Mouse (Mus musculus) stomach, embryonic 15.5 days (tissue): ENCODE data around the gene Gm49396. TPM values are rescaled to one million over a fixed set of nuclear protein-coding genes. Genes with fewer than 3 reads are reported as not detected.

ENCODE experiments used
- ATAC-seq: fragments of 200-750 bp; cut with Nextera tagmentation; 2 replicates; pipeline ENCODE4 v1.8.0; 2017; ENCODE audit warnings: low read depth, moderate number of reproducible peaks, moderate TSS enrichment; ENCODE audit not compliant: insufficient read depth, low FRiP score
- H3K27ac ChIP-seq: fragments of 300-500 bp; sonication (generic); 2 replicates; pipeline ENCODE4 v1.5.1; 2015; ENCODE audit warnings: mild to moderate bottlenecking, inconsistent platforms
- H3K27me3 ChIP-seq: fragments of 300-500 bp; sonication (generic); replicated peaks from 2 replicates; pipeline ENCODE4 v1.6.1; 2015; ENCODE audit warnings: inconsistent platforms
- H3K36me3 ChIP-seq: fragments of 300-500 bp; sonication (generic); 2 replicates; pipeline ENCODE4 v1.6.1; 2015; ENCODE audit warnings: inconsistent platforms
- H3K4me1 ChIP-seq: fragments of 300-500 bp; sonication (generic); 2 replicates; pipeline ENCODE4 v1.6.1; 2015; ENCODE audit warnings: inconsistent platforms
- H3K4me2 ChIP-seq: fragments of 300-500 bp; sonication (generic); 2 replicates; pipeline ENCODE4 v1.6.1; 2015; ENCODE audit warnings: mild to moderate bottlenecking, inconsistent platforms
- H3K4me3 ChIP-seq: fragments of 300-500 bp; sonication (generic); replicated peaks from 2 replicates; pipeline ENCODE4 v1.5.1; 2015; ENCODE audit warnings: inconsistent platforms
- H3K9ac ChIP-seq: fragments of 300-500 bp; sonication (generic); 2 replicates; pipeline ENCODE4 v1.6.1; 2015; ENCODE audit warnings: inconsistent platforms
- H3K9me3 ChIP-seq: fragments of 300-500 bp; sonication (generic); 2 replicates; pipeline ENCODE4 v1.6.1; 2016; ENCODE audit warnings: inconsistent platforms
- WGBS: fragments of 180-500 bp; shearing (Covaris S2); methylation state at CpG from one replicate; pipeline ENCODE4 v1.1.7; 2015; 5-methylcytosine and 5-hydroxymethylcytosine counted together
- polyA plus RNA-seq: library from polyadenylated mRNA; unstranded; fragments of >200 nt; fragmentation: Nextera tagmentation; extraction: Ambion mirVana; gene quantifications from 2 replicates; pipeline ENCODE4 v1.2.1, GENCODE M21; 2015

Gm49396 gene
- polyA plus RNA-seq, 1 experiment from 2014 or later: 11.5 TPM

GRCm38 (mm10) chr7:30604424-30604823 lies 41.3 kb downstream of the Gm49396 start:
- 50% methylated on average over 8 of the region's 8 CpGs for WGBS

GRCm38 (mm10) chr7:30604944-30605343 lies 41.8 kb downstream of the Gm49396 start:
- no peaks in the 10 kb centered on the region for H3K36me3 ChIP-seq
- no peaks in the 10 kb centered on the region for H3K27me3 ChIP-seq
- 0 out of 2 replicates have a peak, but pooled peaks cover 12% of the 10 kb centered on the region for H3K4me1 ChIP-seq
- no peak overlapping the region for H3K9ac ChIP-seq
- no peak for ATAC-seq
- H3K27ac ChIP-seq: no peak overlapping the region
- H3K9me3 ChIP-seq: no peaks in the 10 kb centered on the region
- no peak overlapping the region for H3K4me2 ChIP-seq
- H3K4me3 ChIP-seq: no peak overlapping the region
- 76% methylated on average over 8 of the region's 8 CpGs for WGBS

More at GRCm38 (mm10) chr7:30604424-30604823, 41.3 kb downstream of the Gm49396 start:
- Histone ChIP-seq H3K4me1 (0 out of 2 replicates have a peak, but pooled peaks cover 16% of the 10 kb centered on the region), H3K9ac (no peak overlapping the region), H3K27me3 (no peaks in the 10 kb centered on the region), H3K36me3 (no peaks in the 10 kb centered on the region), H3K27ac (no peak overlapping the region), H3K9me3 (no peaks in the 10 kb centered on the region), H3K4me2 (no peak overlapping the region), H3K4me3 (no peak overlapping the region)
- no peak for ATAC-seq

DNA sequence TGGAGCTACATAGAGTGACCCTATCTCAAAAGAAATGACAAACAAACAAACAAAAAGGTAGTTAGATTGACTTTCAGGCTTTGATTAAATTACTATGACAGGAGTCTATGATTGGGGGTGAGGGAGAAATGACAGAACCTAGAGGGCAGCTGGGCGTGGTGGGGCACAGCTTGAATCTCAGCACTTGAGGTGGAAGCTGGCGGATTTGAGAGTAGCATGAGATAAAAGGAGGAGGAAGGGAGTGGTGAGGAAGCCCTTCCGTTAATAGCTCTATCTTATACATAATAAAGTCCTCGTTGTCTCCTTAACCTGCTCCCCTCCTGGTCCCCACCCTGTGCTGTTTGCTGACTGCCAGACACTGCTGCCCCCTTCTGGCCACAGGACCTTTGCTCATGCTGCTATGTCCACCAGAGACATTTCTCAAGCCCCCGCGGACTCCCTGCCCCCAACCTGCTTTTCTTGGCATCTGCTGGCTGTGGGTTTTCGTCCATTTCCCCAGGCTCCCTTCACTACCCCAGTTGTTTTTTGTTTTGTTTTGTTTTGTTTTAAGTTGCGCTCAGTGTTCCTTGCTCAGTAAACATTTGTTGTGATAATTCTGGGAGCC lies 44.7 kb downstream of the Gm49396 start:
- no peaks in the 10 kb centered on the region for H3K27me3 ChIP-seq
- ATAC-seq: no peak
- no peak overlapping the region for H3K27ac ChIP-seq
- H3K9ac ChIP-seq: no peak overlapping the region
- H3K4me3 ChIP-seq: no peak overlapping the region
- no peaks in the 10 kb centered on the region for H3K9me3 ChIP-seq
- H3K4me1 ChIP-seq: 0 out of 2 replicates have a peak, but pooled peaks cover 5% of the 10 kb centered on the region
- H3K4me2 ChIP-seq: no peak overlapping the region
- H3K36me3 ChIP-seq: no peaks in the 10 kb centered on the region
- 27% methylated on average over 8 of the region's 8 CpGs for WGBS

DNA sequence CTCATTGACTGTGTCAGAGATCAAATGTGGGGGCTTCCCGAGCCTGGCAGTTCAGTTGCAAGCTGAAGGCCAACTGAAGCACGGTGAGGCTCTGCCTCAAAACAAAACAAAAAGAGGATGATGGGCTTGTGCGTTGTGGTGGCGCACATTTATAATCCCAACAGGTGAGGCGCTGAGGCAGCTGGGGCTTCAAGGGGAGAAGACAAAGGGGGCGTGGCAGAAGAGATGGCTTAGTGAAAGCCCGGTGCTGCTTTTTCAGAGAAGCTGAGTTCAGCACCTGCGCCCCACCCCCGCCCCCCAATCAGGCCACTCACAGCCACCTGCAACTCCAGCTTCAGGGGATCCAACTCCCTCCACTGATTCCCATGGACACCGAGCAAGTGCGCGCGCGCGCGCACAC lies 45.3 kb downstream of the Gm49396 start:
- ATAC-seq: no peak
- WGBS: 55% methylated on average over 14 of the region's 16 CpGs
- H3K9ac ChIP-seq: no peak overlapping the region

DNA sequence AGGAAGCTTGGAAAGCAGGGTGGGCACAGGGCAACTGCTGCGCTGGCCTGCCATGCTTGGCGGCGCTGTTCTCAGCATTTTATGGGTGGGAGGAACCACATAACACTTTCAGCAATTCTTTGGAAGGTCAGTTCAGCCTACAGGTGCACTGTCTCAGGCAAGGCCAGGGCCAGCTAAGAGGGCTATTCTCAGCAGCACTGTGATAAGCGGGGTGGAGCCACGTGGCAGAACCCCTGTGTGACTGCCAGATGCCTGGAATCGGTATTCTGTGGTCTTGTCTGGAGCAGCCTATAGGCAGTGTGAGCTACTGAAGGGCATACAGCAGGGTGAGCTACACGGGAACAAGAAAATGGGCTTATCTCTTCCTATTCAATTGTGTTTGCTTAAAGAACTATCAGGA lies 46.9 kb downstream of the Gm49396 start:
- Histone ChIP-seq H3K9ac (no peak overlapping the region), H3K27me3 (no peaks in the 10 kb centered on the region), H3K9me3 (no peaks in the 10 kb centered on the region), H3K4me2 (no peak overlapping the region), H3K36me3 (no peaks in the 10 kb centered on the region), H3K4me1 (no peaks in the 10 kb centered on the region), H3K27ac (no peak overlapping the region), H3K4me3 (no peak overlapping the region)
- WGBS: 45% methylated on average over 7 of the region's 7 CpGs
- peak; percentile 51; the same call in 1 of the 2 replicates for ATAC-seq

More for the DNA sequence above, 45.3 kb downstream of the Gm49396 start:
- no peak overlapping the region for H3K4me2 ChIP-seq
- H3K27me3 ChIP-seq: no peaks in the 10 kb centered on the region
- no peaks in the 10 kb centered on the region for H3K36me3 ChIP-seq
- H3K4me3 ChIP-seq: no peak overlapping the region
- H3K9me3 ChIP-seq: no peaks in the 10 kb centered on the region
- H3K27ac ChIP-seq: no peak overlapping the region
- no peaks in the 10 kb centered on the region for H3K4me1 ChIP-seq

DNA sequence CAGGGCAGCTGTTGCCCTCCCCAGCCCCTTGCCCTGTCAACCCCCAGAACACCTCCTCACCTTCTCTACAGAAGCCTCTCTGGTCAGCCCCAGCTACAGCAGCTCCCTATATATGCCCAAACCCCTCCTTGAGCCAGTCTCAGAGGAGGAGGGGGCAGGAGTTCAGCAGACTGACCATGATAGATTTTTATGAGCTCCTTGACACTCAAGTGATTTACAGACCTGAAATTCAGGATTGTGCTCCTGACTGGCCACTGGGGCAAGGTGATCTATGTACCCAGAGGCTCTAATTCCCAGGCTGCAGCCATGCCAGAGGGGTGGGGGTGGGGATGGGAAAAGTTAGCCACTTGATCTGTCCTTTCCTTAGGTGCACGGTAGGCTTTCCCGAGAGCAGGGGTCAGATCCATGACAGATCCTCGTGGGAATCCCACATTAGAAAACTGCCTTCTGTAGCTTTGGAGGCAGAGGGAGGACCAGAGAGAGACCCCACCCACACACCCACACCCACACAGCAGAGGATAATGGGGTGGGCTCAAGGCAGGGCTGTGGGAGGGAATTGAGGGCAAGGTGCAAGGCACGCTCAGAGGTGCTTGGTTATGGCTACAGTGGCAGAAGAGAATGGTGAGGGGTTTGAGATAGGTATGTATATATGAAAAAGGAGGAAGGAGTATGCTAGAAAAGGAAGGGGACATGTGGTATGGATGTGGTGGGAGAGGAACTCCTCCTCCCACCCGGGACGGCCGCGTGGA lies 49.7 kb downstream of the Gm49396 start, which contains the start of gene Upk1a:
Upk1a (minus strand) TSS at position 194 of the 749 bp plus-strand sequence.
- Histone ChIP-seq H3K27me3 (no peaks in the 10 kb centered on the region), H3K4me2 (no peak within 1 kb of the TSS), H3K9ac (no peak within 1 kb of the TSS), H3K4me3 (no peak within 1 kb of the TSS), H3K27ac (no peak within 1 kb of the TSS), H3K36me3 (peaks cover 17% of the 10 kb centered on the region), H3K4me1 (no peaks in the 10 kb centered on the region), H3K9me3 (no peaks in the 10 kb centered on the region)
- peak; percentile 24; the same call in 1 of the 2 replicates for ATAC-seq
- 57% methylated on average over 8 of the region's 8 CpGs for WGBS

- Histone ChIP-seq H3K9me3 (no peaks in the 10 kb centered on the region), H3K4me1 (no peaks in the 10 kb centered on the region), H3K4me2 (no peak overlapping the region), H3K36me3 (peaks cover 23% of the 10 kb centered on the region), H3K4me3 (no peak overlapping the region), H3K27ac (no peak overlapping the region), H3K27me3 (no peaks in the 10 kb centered on the region), H3K9ac (no peak overlapping the region)
- ATAC-seq: peak; percentile 70
- 23% methylated on average over 14 of the region's 14 CpGs for WGBS
These were observed 50.5 kb downstream of the Gm49396 start for GRCm38 (mm10) chr7:30613529-30614112.

GRCm38 (mm10) chr7:30614454-30614853 lies 51.3 kb downstream of the Gm49396 start:
- Histone ChIP-seq H3K27me3 (no peaks in the 10 kb centered on the region), H3K9me3 (no peaks in the 10 kb centered on the region), H3K4me3 (no peak overlapping the region), H3K4me2 (no peak overlapping the region), H3K27ac (no peak overlapping the region), H3K9ac (no peak overlapping the region), H3K36me3 (peaks cover 31% of the 10 kb centered on the region), H3K4me1 (no peaks in the 10 kb centered on the region)
- WGBS: 64% methylated on average over 2 of the region's 2 CpGs
- ATAC-seq: no peak

- no peaks in the 10 kb centered on the region for H3K27me3 ChIP-seq
- ATAC-seq: no peak
- WGBS: 53% methylated on average over 5 of the region's 5 CpGs
These were observed 52.1 kb downstream of the Gm49396 start for GRCm38 (mm10) chr7:30615049-30615760.

More at GRCm38 (mm10) chr7:30615049-30615760, 52.1 kb downstream of the Gm49396 start:
- Histone ChIP-seq H3K36me3 (peaks cover 32% of the 10 kb centered on the region), H3K4me1 (no peaks in the 10 kb centered on the region), H3K9ac (no peak overlapping the region), H3K4me2 (no peak overlapping the region), H3K4me3 (no peak overlapping the region), H3K9me3 (no peaks in the 10 kb centered on the region), H3K27ac (no peak overlapping the region)
